Mouse (Mus musculus) left cerebral cortex, postnatal 36 days (tissue): ENCODE data around the gene Dop1a. TPM values are rescaled to one million over a fixed set of nuclear protein-coding genes. Genes with fewer than 3 reads are reported as not detected.

Experiments
- DNase-seq, 2 experiments: peaks; one replicate each; pipeline ENCODE4 v3.0.0; 2021 to 2022; ENCODE audit warnings: low spot score in 2 of 2, mixed read lengths in 1 of 2
- intact Hi-C: fragments of 180-260 bp; cut with DNase I; formaldehyde crosslinking; loops from one replicate; pipeline ENCODE4 v1.15.1; 2025
- total RNA-seq, 2 experiments: library from RNA; stranded (reverse); gene quantifications; 2 replicates each; pipeline ENCODE4 v1.2.3; 2021

Dop1a gene
- total RNA-seq, 2 experiments from 2014 or later: 52.6 to 60.9 TPM

DNA sequence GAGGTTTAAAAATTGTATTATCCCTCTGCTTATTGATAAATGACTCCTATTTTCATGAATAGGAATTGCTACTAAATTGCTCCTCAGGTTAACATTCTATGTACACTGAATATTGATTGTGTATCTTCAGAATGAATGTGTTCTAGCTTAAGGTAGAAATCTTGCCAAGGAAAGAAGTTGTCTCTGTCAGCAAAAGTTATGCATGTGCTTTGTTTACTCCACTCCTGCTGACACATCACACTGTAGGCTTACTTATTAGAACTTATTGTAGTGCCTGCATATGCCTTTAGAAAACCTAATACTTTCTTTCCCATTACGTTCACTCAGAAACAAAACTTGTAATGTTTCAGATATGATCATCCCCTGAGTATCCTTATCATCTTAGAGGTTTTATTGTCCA, 15.3 kb downstream of the Dop1a start:
- DNase-seq: no peak
- intact Hi-C loops: no loop called here

- intact Hi-C loops: no loop called here
- no peak for DNase-seq
These were observed 24.8 kb downstream of the Dop1a start for GRCm38 (mm10) chr9:86491740-86492139.

DNA sequence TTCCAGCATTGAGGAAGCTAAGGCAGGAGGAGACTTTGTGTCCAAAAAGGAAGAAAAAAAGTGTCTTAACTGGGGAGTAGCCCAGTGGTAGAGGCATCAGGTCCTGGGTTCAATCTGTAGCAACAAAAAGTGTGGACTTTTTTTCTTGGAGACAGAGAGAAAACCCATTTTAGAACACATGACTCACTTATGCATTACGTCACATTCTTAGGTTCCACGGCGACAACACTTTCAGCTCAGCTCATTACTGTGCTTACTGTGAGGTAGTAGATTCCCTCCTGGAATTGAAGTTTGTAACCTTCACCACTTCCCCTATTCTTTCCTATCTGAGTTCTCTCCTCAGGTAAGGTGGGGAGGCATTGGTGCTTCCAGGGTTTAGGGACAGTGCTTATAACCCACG, 29.3 kb downstream of the Dop1a start:
- intact Hi-C loops: no loop called here
- no peak for DNase-seq

GRCm38 (mm10) chr9:86499083-86499482, 32.1 kb downstream of the Dop1a start:
- intact Hi-C loops: no loop called here
- DNase-seq: no peak

- no peak for DNase-seq
- intact Hi-C loops: no loop called here
These were observed 40.5 kb downstream of the Dop1a start for GRCm38 (mm10) chr9:86507437-86507836.

DNA sequence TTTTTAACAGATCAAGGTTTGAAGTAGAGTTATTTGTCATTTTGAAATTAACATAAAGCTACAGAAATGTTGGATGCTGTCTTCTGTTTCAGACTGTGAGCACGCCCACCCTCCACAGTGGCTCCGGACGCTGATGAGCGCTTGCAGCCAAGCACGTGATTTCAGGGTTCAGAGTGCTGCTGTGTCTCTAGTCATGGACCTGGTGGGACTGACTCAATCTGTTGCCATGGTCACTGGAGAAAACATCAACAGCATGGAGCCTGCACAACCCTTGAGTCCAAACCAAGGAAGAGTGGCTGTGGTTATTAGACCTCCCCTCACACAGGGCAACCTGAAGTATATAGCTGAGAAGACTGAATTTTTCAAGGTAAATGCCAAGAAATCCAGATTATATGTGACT, 46.8 kb downstream of the Dop1a start:
- DNase-seq: no peak
- intact Hi-C loops: no loop called here

- no peak for DNase-seq
- intact Hi-C loops: no loop called here
These were observed 47.4 kb downstream of the Dop1a start for GRCm38 (mm10) chr9:86514390-86514789.

GRCm38 (mm10) chr9:86514798-86515197, 47.8 kb downstream of the Dop1a start:
- intact Hi-C loops: no loop called here
- no peak for DNase-seq

DNA sequence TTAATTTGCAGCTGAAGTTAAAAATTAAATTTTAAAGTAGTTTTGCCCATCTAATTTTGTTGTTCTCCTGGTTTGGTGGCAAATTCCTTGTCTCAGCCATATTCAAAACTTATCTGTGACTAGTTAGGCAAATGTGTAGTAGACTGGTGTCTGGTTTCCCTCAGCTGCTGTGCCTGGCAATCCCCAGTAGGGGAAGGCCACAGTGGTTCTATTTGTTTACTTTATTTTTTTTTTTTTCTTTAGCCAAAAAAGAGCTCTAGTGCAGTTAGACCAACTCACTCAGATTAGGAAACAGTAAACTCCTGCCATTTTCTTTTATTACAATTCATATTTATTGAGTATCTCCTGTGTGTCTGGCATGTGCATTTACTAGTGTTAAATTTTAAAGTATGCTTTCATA, 55.4 kb downstream of the Dop1a start:
- intact Hi-C loops: no loop called here
- DNase-seq: no peak

GRCm38 (mm10) chr9:86525600-86525999, 58.6 kb downstream of the Dop1a start:
- DNase-seq: no peak
- intact Hi-C loops: no loop called here

DNA sequence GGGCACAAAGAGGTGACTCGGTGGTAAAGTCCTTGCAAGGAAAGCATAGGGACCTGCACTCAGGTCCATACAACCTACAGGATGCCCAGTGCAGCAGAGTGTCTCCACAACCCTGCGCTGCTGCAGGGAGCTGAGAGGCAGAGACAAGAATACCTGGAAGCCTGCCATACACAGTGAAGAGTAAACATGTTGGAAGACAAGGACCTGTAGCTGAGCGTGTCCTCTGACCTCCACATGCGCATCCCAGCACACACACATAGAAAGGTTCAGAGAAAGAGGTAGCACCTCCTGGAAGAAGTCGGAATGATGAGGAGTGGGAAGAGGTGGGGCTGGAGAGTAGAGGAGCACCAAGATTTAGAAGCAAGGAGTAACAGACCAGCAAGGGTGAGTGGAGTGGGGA, 67.1 kb downstream of the Dop1a start:
- intact Hi-C loops: no loop called here
- DNase-seq: no peak

DNA sequence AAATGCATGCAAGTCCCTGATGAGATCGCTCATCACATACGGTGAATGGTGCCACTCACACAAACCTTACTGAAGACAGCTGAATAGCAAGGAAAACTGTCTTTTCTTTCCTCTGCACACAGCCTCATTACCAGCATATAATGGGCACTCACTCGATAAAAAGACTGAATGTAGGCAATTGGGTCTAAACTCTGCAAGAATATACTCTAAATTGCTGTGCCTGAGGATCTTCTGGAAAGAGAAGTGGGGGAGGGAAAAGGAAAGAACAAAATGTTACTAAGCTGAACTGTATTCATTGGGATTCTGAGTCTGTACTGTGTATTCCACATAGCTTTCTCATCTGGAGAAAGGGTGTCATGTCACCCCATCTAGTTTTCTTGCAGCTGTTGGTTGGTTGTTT, 76.5 kb downstream of the Dop1a start:
- intact Hi-C loops: no loop called here
- no peak for DNase-seq

DNA sequence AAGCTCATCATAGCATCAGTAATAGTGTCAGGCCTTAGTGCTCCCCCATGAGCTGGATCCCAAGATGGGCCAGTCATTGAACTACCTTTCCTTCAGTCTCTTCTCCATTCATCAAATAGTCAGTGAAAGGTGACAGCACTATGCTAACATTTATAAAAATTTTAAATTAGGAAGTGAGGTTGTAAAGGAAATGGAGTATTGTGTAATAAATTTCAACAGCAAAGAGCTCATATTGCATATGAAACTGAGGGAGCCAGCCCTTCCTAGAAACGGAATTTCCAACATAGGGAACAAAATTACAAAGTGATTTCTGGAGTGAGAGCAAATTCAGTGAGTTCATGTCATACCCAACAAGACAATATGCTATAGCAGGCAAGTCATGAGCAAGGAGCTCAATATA, 77.6 kb downstream of the Dop1a start:
- intact Hi-C loops: no loop called here
- no peak for DNase-seq

DNA sequence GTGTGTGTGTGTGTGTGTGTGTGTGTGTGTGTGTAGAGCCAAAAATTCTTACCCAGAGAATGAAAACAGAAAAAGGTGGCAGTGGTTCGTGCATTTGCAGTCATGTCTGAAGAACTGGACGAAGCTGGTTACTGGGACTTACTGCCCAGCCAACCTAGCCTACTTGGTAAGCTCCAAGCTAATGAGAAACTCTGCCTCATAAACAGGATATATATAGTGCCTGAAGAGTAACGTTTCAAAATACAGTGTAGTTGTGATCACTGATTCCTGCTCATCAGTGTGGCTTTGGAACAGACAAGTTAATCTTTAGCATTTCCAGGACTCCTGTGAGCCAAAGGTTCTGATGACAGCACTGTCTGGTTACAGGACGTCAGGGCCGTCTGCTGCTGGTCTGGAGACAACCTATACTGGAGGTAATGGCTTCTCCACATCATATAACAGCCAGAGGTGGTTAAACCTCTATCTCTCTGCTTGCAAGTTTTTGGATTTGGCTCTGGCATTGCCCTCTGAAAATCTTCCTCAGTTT, 82.7 kb downstream of the Dop1a start:
- intact Hi-C loops: no loop called here
- no peak for DNase-seq

- intact Hi-C loops: no loop called here
- no peak for DNase-seq
These were observed 83.8 kb downstream of the Dop1a start for GRCm38 (mm10) chr9:86550717-86551116.

DNA sequence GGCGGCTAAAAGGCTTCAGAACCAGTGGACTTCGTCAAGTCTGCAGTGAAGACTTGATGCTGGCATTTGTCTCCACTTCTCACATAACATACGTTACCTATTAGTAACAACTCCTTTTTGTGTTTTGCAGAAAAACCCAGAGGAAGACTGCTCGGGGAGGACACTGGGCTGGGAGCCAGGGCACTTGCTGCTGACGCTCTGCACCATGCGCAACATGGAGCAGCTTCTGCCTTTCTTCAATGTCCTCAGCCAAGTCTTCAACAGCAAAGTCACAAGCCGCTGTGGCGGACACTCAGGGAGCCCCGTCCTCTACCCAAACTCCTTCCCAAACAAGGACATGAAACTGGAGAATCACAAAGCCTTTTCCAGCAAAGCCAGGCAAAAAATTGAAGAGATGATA, 86.9 kb downstream of the Dop1a start:
- intact Hi-C loops: no loop called here
- DNase-seq: no peak

DNA sequence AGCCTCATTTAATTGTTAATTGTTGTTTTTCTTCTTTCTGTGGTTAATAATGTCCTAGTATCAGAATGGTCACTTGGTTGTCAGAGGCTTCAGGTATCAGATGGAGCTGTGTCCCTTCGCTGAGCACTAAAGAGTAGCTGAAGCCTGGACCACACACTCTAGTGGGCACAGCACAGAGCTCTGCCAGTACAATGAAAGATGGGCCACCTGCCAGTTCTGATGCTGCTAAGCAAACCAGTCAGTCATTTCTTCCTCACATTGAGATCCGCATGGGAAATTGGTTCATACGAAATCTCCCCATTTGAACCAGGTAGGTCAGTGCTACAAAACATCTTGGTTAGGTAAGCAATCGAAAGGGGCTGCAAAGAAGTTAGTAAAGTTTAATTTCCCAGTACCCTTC, 87.7 kb downstream of the Dop1a start:
- no peak for DNase-seq
- intact Hi-C loops: no loop called here

- intact Hi-C loops: no loop called here
- DNase-seq: no peak
These were observed 93.6 kb downstream of the Dop1a start for GRCm38 (mm10) chr9:86560543-86560942.

- DNase-seq: no peak
- intact Hi-C loops: no loop called here
These were observed 102.5 kb downstream of the Dop1a start for GRCm38 (mm10) chr9:86569314-86569910.

- intact Hi-C loops: no loop called here
- no peak for DNase-seq
These were observed 103.4 kb downstream of the Dop1a start for GRCm38 (mm10) chr9:86570261-86570890.

- intact Hi-C loops: no loop called here
- no peak for DNase-seq
These were observed 104.0 kb downstream of the Dop1a start for GRCm38 (mm10) chr9:86570946-86571345.
